Mouse (Mus musculus): Measurements from ENCODE around the gene Ptgr2.
"Not testable (repeated sequence)": the region's sequence is repeated elsewhere in the genome, so short reads cannot be mapped to it uniquely, and the experiment has no call there.

The Ptgr2 gene

GRCm38 (mm10) chr12:84304101-84304500 lies 19.1 kb downstream of the Ptgr2 start:
- in situ Hi-C loops (cut with MboI, MseI), result no loop called here

GRCm38 (mm10) chr12:84304554-84304953 lies 19.5 kb downstream of the Ptgr2 start:
- in situ Hi-C loops (cut with MboI, MseI), result no loop called here

DNA sequence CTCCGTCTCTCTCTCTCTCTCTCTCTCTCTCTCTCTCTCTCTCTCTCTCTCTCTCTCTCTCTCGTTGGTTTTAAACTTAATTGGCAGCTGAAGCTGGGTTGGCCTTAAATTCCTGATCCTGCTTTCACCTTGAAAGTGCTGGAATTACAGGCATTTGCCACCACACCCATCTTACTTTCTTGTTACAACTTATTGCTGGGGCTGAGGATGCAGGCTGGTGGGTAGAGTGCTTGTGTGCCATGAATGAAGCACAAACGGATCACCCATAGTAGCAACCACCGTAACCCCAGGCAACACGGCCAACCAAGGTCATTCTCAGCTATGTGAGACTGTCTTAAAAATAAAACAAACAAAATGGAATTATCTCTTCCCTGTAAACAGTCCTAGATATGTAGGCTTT lies 26.3 kb downstream of the Ptgr2 start:
- in situ Hi-C loops (cut with MboI, MseI), result no loop called here

DNA sequence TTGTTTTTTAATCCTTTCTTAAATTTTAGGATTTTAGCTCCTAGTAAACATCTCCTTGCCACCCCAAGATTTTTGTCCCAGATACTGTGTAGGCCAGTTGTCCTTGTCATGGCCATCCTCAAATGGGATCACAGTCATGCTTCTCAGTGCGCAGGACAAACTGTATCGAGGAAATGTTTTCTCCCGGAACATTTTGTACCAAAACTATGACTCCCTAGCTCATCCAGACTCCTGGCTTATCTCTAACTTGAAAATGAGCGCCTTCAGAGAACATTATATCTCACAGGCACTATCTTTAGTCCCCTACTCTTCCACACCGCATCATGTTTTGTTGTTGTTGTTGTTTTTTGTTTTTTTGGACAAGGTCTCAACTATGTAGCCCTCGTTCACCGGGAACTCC lies 31.0 kb downstream of the Ptgr2 start:
- in situ Hi-C loops (cut with MboI, MseI), result no loop called here

- in situ Hi-C loops (cut with MboI, MseI), result no loop called here
These were observed 31.9 kb downstream of the Ptgr2 start, which contains the start of gene Zfp410 for GRCm38 (mm10) chr12:84316721-84317621. TSS of gene Zfp410 (plus strand) at chr12:84316852.

- in situ Hi-C loops (cut with MboI, MseI), result no loop called here
These were observed 42.1 kb downstream of the Ptgr2 start for GRCm38 (mm10) chr12:84327111-84327512.

DNA sequence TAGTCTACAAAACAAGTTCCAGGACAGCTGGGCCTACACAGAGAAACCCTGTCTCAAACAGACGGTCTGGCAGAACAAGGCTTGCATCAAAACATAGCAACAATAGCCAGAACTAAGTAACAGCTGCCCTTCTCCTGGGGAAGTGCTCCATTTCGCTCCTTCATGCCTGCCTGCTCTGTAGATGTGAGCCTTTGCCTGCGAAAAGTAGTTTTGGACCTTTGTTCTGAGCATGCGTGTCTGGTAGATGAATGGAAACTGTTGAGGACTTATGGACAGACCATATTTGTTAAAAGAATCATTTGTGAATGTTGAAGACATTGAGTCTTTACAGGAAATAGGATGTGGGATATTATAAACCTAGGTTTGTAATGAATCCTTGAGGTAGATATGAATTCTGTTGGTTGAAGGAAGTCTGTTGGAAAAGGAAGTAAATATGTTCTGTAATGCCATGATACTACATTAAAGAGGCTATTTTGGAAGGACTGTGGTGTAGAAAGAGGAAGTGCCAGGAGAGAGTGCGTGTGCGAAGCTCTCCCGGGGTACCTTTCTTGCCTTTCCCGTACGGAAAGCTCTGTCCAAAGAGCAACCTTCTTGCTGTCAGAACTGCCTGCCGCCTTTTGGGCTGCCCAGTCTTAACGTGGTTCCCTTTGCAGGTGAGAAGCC lies 52.1 kb downstream of the Ptgr2 start:
- in situ Hi-C loops (cut with MboI, MseI), result no loop called here

DNA sequence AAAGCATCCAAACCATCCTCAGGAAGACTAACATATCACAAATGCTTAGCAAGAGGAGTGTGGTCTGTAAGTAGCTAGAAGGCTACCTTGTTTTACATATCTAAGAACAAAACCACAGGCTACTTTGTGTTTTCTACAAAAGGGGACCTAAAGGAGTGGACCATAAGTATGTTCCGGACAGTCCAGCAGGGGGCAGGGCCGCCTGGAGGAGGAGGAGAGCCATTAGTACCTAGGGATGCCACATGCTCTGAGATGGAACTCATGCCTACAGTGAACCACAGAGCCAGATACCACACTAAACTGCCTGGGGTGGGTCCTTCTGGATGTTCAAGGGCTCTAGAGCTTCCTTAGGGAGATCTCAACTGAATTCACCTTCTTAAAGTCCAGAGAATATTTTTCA lies 62.2 kb downstream of the Ptgr2 start:
- in situ Hi-C loops (cut with MboI, MseI), result no loop called here

GRCm38 (mm10) chr12:84358699-84359098 lies 73.7 kb downstream of the Ptgr2 start:
- in situ Hi-C loops (cut with MboI, MseI), result not testable (repeated sequence)

DNA sequence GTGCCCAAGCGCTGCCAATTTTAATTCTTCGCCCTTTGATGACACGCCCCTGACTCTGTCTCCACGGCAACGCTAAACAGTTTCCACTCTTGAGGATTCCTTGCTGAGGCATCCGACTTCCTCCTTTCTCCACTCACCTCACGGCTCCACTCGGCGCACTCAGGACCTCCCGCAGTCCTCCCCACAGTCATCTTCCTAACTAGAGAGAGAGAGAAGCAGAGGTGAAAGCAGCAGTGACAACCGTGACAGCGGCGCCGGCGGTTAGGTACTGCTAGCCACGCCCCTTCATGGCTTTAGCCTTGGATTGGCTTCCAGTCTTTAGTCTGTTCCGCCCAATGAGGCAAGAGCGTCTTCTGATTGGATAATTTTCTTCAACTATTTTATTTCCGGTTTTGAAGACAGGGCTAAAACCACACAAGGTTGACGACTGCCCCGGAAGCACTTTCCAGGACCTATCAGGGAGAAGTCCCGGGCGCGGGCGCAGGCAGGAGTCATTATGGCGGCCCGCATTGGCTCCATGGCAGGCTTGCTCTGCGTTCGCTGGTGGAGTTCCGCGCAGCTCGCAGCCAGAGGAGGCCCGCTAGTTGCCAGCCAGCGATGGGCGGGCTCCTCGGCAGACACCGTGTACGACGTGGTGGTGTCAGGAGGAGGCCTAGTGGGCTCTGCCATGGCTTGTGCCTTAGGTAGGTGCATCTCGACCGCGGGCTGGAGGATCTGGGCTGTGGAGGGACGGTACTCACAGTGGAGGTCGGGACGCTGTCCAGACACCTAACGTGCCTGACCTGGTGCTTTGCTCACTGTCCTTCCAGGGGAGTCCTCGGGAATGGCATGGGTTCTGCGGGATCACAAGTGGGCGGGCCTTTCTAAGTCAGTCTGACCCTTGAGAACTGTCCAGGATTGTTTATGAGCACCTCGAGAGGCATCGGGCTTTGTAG lies 76.8 kb downstream of the Ptgr2 start, which contains the start of the genes Coq6 and Fam161b:
Coq6 (plus strand) TSS at position 103 of the 935 bp plus-strand sequence.
Fam161b (minus strand) TSS at position 279 of the 935 bp plus-strand sequence.
- in situ Hi-C loops (cut with MboI, MseI), result no loop called here

- in situ Hi-C loops (cut with MboI, MseI), result no loop called here
These were observed 77.8 kb downstream of the Ptgr2 start for GRCm38 (mm10) chr12:84362872-84363271.

DNA sequence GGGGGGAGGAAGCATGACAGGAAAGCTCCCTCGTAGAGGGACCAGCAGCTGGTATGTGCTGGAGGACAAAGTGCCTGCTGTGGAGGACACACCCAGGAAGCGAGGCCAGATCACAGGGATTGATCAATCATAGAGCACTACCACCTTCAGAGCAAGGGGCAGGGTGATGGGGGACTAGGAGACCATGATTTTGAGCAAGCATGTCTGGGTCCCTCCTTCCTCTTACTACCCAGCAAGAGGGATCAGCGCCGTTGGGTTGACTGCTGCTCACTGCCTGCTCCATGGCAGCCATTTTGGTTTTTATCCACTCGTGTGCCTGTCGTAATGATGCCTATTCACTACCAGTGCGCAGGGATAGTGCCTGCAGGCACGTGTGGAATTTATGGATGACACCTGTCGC lies 79.3 kb downstream of the Ptgr2 start:
- in situ Hi-C loops (cut with MboI, MseI), result no loop called here

- in situ Hi-C loops (cut with MboI, MseI), result no loop called here
These were observed 80.1 kb downstream of the Ptgr2 start for GRCm38 (mm10) chr12:84365137-84365536.

Data from T-helper 17 cell (primary cell).